Mouse (Mus musculus) stomach, postnatal 0 days (tissue): ENCODE results near the gene Ubqln4. TPM values are rescaled to one million over a fixed set of nuclear protein-coding genes. Genes with fewer than 3 reads are reported as not detected.

Source experiments
- ATAC-seq: fragments of 200-750 bp; cut with Nextera tagmentation; 2 replicates; pipeline ENCODE4 v1.8.0; 2017; ENCODE audit not compliant: low FRiP score, low TSS enrichment
- DNase-seq: peaks from one replicate; pipeline ENCODE4 v3.0.0-alpha.2; 2016; ENCODE audit warnings: low spot score
- H3K27ac ChIP-seq: fragments of 300-500 bp; sonication (generic); replicated peaks from 2 replicates; pipeline ENCODE4 v1.5.1; 2014; ENCODE audit warnings: mild to moderate bottlenecking, control low read depth
- H3K27me3 ChIP-seq: fragments of 300-500 bp; sonication (generic); 2 replicates; pipeline ENCODE4 v1.6.1; 2014; ENCODE audit warnings: low read length; ENCODE audit not compliant: control insufficient read depth, insufficient read depth
- H3K36me3 ChIP-seq: fragments of 300-500 bp; sonication (generic); 2 replicates; pipeline ENCODE4 v1.6.1; 2014; ENCODE audit warnings: low read length, mixed read lengths; ENCODE audit not compliant: control insufficient read depth, insufficient read depth
- H3K4me1 ChIP-seq: fragments of 300-500 bp; sonication (generic); replicated peaks from 2 replicates; pipeline ENCODE4 v1.6.1; 2014; ENCODE audit warnings: antibody characterized with exemption; ENCODE audit not compliant: control insufficient read depth, insufficient read depth
- H3K4me2 ChIP-seq: fragments of 300-500 bp; sonication (generic); replicated peaks from 2 replicates; pipeline ENCODE4 v1.6.1; 2014; ENCODE audit warnings: low read depth, mild to moderate bottlenecking, control low read depth, moderate library complexity
- H3K4me3 ChIP-seq: fragments of 300-500 bp; sonication (generic); 2 replicates; pipeline ENCODE4 v1.5.1; 2014; ENCODE audit warnings: low read depth, low read length, control low read depth
- H3K9ac ChIP-seq: fragments of 300-500 bp; sonication (generic); 2 replicates; pipeline ENCODE4 v1.6.1; 2014; ENCODE audit warnings: mild to moderate bottlenecking, low read length, control low read depth, mixed read lengths
- H3K9me3 ChIP-seq: fragments of 300-500 bp; sonication (generic); 2 replicates; pipeline ENCODE4 v1.6.1; 2016; ENCODE audit warnings: low read length; ENCODE audit not compliant: control insufficient read depth
- CTCF ChIP-seq: IDR thresholded peaks from 2 replicates; pipeline ENCODE4 v1.5.1; 2016; ENCODE audit warnings: antibody characterized with exemption, low read depth, mild to moderate bottlenecking, moderate library complexity
- EP300 ChIP-seq: optimal IDR thresholded peaks from 2 replicates; pipeline ENCODE3; 2016; ENCODE audit warnings: antibody characterized with exemption
- WGBS: fragments of 180-500 bp; shearing (Covaris S2); extraction: QIAGEN DNeasy Blood & Tissue Kit; methylation state at CpG from one replicate; pipeline ENCODE4 v1.1.7; 2014; 5-methylcytosine and 5-hydroxymethylcytosine counted together
- polyA plus RNA-seq: library from polyadenylated mRNA; unstranded; fragments of >200 nt; fragmentation: Nextera tagmentation; extraction: Ambion mirVana; gene quantifications from 2 replicates; pipeline ENCODE4 v1.2.1, GENCODE M21; 2015

Gene Ubqln4
- polyA plus RNA-seq, 1 experiment from 2014 or later, result 19.5 TPM

GRCm38 (mm10) chr3:88527565-88527964, 26.0 kb upstream of the Ubqln4 start:
- H3K36me3 ChIP-seq, result no peaks in the 10 kb centered on the region
- TF ChIP-seq CTCF, result no peak
- TF ChIP-seq EP300, result no peak
- DNase-seq (no peak), ATAC-seq (no peak)
- H3K9me3 ChIP-seq, result no peaks in the 10 kb centered on the region
- no peak overlapping the region for H3K4me3 ChIP-seq
- H3K4me1 ChIP-seq, result peaks cover 3% of the 10 kb centered on the region; the same call in 1 of the 2 replicates
- H3K9ac ChIP-seq, result peak overlapping the region; percentile 41
- no peak overlapping the region for H3K4me2 ChIP-seq
- H3K27ac ChIP-seq, result no peak overlapping the region
- WGBS, result 44% methylated on average over 8 of the region's 8 CpGs
- no peaks in the 10 kb centered on the region for H3K27me3 ChIP-seq

- DNase-seq (no peak), ATAC-seq (no peak)
- TF ChIP-seq EP300 (no peak), CTCF (no peak)
- whole genome bisulfite sequencing, result 66% methylated on average over 11 of the region's 11 CpGs
- peaks cover 3% of the 10 kb centered on the region; the same call in 1 of the 2 replicates for H3K4me1 ChIP-seq
- H3K9ac ChIP-seq, result no peak overlapping the region
- H3K27ac ChIP-seq, result no peak overlapping the region
- H3K4me3 ChIP-seq, result no peak overlapping the region
- no peaks in the 10 kb centered on the region for H3K36me3 ChIP-seq
- no peak overlapping the region for H3K4me2 ChIP-seq
- H3K9me3 ChIP-seq, result no peaks in the 10 kb centered on the region
- H3K27me3 ChIP-seq, result no peaks in the 10 kb centered on the region
Observed at GRCm38 (mm10) chr3:88528646-88529045, 24.9 kb upstream of the Ubqln4 start.

- Histone ChIP-seq H3K4me2 (peak overlapping the region; percentile 92; the same call in 1 of the 2 replicates), H3K27me3 (no peaks in the 10 kb centered on the region), H3K36me3 (no peaks in the 10 kb centered on the region), H3K27ac (0 out of 2 replicates have a peak overlapping the region, but pooled peaks have one; percentile 8), H3K9me3 (no peaks in the 10 kb centered on the region), H3K9ac (no peak overlapping the region), H3K4me1 (peaks cover 5% of the 10 kb centered on the region; the same call in 1 of the 2 replicates), H3K4me3 (no peak overlapping the region)
- DNase-seq, result no peak
- no peak for ATAC-seq
- TF ChIP-seq EP300, result no peak
- no peak for TF ChIP-seq CTCF
- 36% methylated on average over 7 of the region's 7 CpGs for WGBS
Observed at GRCm38 (mm10) chr3:88529204-88530000, 24.2 kb upstream of the Ubqln4 start.

- Histone ChIP-seq H3K4me1 (peaks cover 5% of the 10 kb centered on the region; the same call in 1 of the 2 replicates), H3K36me3 (no peaks in the 10 kb centered on the region), H3K27ac (peak overlapping the region; percentile 88; the same call in 1 of the 2 replicates), H3K9me3 (no peaks in the 10 kb centered on the region), H3K4me2 (peak overlapping the region; percentile 92), H3K27me3 (no peaks in the 10 kb centered on the region), H3K4me3 (peak overlapping the region; percentile 77), H3K9ac (peak overlapping the region; percentile 38; the same call in 1 of the 2 replicates)
- DNase-seq, result no peak
- no peak for ATAC-seq
- 21% methylated on average over 11 of the region's 11 CpGs for WGBS
- no peak for TF ChIP-seq EP300
- TF ChIP-seq CTCF, result no peak
Observed at GRCm38 (mm10) chr3:88530082-88530864, 23.3 kb upstream of the Ubqln4 start.

- peak overlapping the region; percentile 77 for H3K9ac ChIP-seq
- H3K27me3 ChIP-seq, result no peaks in the 10 kb centered on the region
- DNase-seq (peak; percentile 91), ATAC-seq (peak; percentile 73)
- no peaks in the 10 kb centered on the region for H3K36me3 ChIP-seq
- H3K27ac ChIP-seq, result peak overlapping the region; percentile 88
- no peaks in the 10 kb centered on the region for H3K9me3 ChIP-seq
- H3K4me1 ChIP-seq, result peaks cover 7% of the 10 kb centered on the region; the same call in 1 of the 2 replicates
- peak overlapping the region; percentile 92 for H3K4me2 ChIP-seq
- WGBS, result 1% methylated on average over 54 of the region's 63 CpGs
- peak; percentile 4 for TF ChIP-seq EP300
- no peak for TF ChIP-seq CTCF
- peak overlapping the region; percentile 77 for H3K4me3 ChIP-seq
Observed at GRCm38 (mm10) chr3:88531348-88532298, 21.9 kb upstream of the Ubqln4 start.
